Mouse (Mus musculus) midbrain, embryonic 16.5 days (tissue): Measurements from ENCODE around the gene Selenon. TPM values are rescaled to one million over a fixed set of nuclear protein-coding genes. Genes with fewer than 3 reads are reported as not detected.
A peak's percentile ranks its signal among the peaks of the same experiment; 100 is the strongest.
"Not testable (repeated sequence)": the region's sequence is repeated elsewhere in the genome, so short reads cannot be mapped to it uniquely, and the experiment has no call there.

ENCODE experiments used
- ATAC-seq: fragments of 200-750 bp; cut with Nextera tagmentation; 2 replicates; pipeline ENCODE4 v1.8.0; 2017; ENCODE audit warnings: moderate TSS enrichment
- H3K27ac ChIP-seq: fragments of 300-500 bp; sonication (generic); 2 replicates; pipeline ENCODE4 v1.5.1; 2014; ENCODE audit warnings: mild to moderate bottlenecking, low read length, mixed read lengths
- H3K27me3 ChIP-seq: fragments of 300-500 bp; sonication (generic); 2 replicates; pipeline ENCODE4 v1.6.1; 2014; ENCODE audit warnings: low read depth, low read length, mixed read lengths; ENCODE audit not compliant: control insufficient read depth, insufficient read depth
- H3K36me3 ChIP-seq: fragments of 300-500 bp; sonication (generic); 2 replicates; pipeline ENCODE4 v1.6.1; 2014; ENCODE audit warnings: mild to moderate bottlenecking, low read length, moderate library complexity, mixed read lengths; ENCODE audit not compliant: control insufficient read depth, insufficient read depth
- H3K4me1 ChIP-seq: fragments of 300-500 bp; sonication (generic); 2 replicates; pipeline ENCODE4 v1.6.1; 2014; ENCODE audit warnings: mild to moderate bottlenecking, low read length, mixed read lengths; ENCODE audit not compliant: control insufficient read depth, insufficient read depth
- H3K4me2 ChIP-seq: fragments of 300-500 bp; sonication (generic); 2 replicates; pipeline ENCODE4 v1.6.1; 2014; ENCODE audit warnings: mild to moderate bottlenecking, low read length, mixed read lengths
- H3K4me3 ChIP-seq: fragments of 300-500 bp; sonication (generic); 2 replicates; pipeline ENCODE4 v1.5.1; 2014; ENCODE audit warnings: low read depth, mild to moderate bottlenecking, low read length, moderate library complexity, mixed read lengths
- H3K9ac ChIP-seq: fragments of 300-500 bp; sonication (generic); 2 replicates; pipeline ENCODE4 v1.6.1; 2014; ENCODE audit warnings: low read depth, low read length, mixed read lengths
- H3K9me3 ChIP-seq: fragments of 300-500 bp; sonication (generic); replicated peaks from 2 replicates; pipeline ENCODE4 v1.6.1; 2014; ENCODE audit warnings: mild to moderate bottlenecking, low read length, mixed read lengths; ENCODE audit not compliant: control insufficient read depth, poor library complexity, severe bottlenecking
- WGBS: fragments of 180-500 bp; shearing (Covaris S2); extraction: QIAGEN DNeasy Blood & Tissue Kit; methylation state at CpG from one replicate; pipeline ENCODE4 v1.1.7; 2014; 5-methylcytosine and 5-hydroxymethylcytosine counted together
- polyA plus RNA-seq: library from polyadenylated mRNA; unstranded; fragments of >200 nt; fragmentation: Nextera tagmentation; extraction: Ambion mirVana; gene quantifications from 2 replicates; pipeline ENCODE4 v1.2.1, GENCODE M21; 2015

The Selenon gene
- polyA plus RNA-seq, 1 experiment from 2014 or later: 6.7 TPM

- peak; percentile 96 for ATAC-seq
- Histone ChIP-seq H3K36me3 (peaks cover 13% of the 10 kb centered on the region), H3K27ac (no peak within 1 kb of the TSS), H3K9me3 (no peaks in the 10 kb centered on the region), H3K4me3 (peak within 1 kb of the TSS; percentile 48), H3K27me3 (no peaks in the 10 kb centered on the region), H3K9ac (peak within 1 kb of the TSS; percentile 50), H3K4me2 (peak within 1 kb of the TSS; percentile 97), H3K4me1 (peaks cover 4% of the 10 kb centered on the region; the same call in 1 of the 2 replicates)
- WGBS: 0% methylated on average over 34 of the region's 42 CpGs
These were observed 41.0 kb downstream of the Selenon start, which contains the start of gene Aunip for GRCm38 (mm10) chr4:134510845-134511411. Aunip (plus strand) TSS chr4:134510999.

GRCm38 (mm10) chr4:134510396-134510795 lies 41.6 kb downstream of the Selenon start:
- Histone ChIP-seq H3K9ac (no peak overlapping the region), H3K9me3 (no peaks in the 10 kb centered on the region), H3K27me3 (no peaks in the 10 kb centered on the region), H3K27ac (no peak overlapping the region), H3K36me3 (peaks cover 13% of the 10 kb centered on the region), H3K4me1 (peaks cover 4% of the 10 kb centered on the region; the same call in 1 of the 2 replicates), H3K4me3 (peak overlapping the region; percentile 48), H3K4me2 (peak overlapping the region; percentile 97)
- 81% methylated on average over 4 of the region's 4 CpGs for WGBS
- peak; percentile 56 for ATAC-seq

GRCm38 (mm10) chr4:134506713-134507112 lies 45.3 kb downstream of the Selenon start:
- H3K9ac ChIP-seq: no peak overlapping the region

GRCm38 (mm10) chr4:134505966-134506594 lies 45.9 kb downstream of the Selenon start:
- H3K27ac ChIP-seq: no peak overlapping the region
- H3K9ac ChIP-seq: no peak overlapping the region
- peaks cover 13% of the 10 kb centered on the region for H3K36me3 ChIP-seq
- no peak overlapping the region for H3K4me2 ChIP-seq
- WGBS: 78% methylated on average over 3 of the region's 4 CpGs
- H3K9me3 ChIP-seq: no peaks in the 10 kb centered on the region
- H3K4me3 ChIP-seq: no peak overlapping the region
- H3K27me3 ChIP-seq: no peaks in the 10 kb centered on the region
- no peak for ATAC-seq
- H3K4me1 ChIP-seq: peaks cover under 1% of the 10 kb centered on the region; the same call in 1 of the 2 replicates

More at GRCm38 (mm10) chr4:134506713-134507112, 45.3 kb downstream of the Selenon start:
- H3K4me1 ChIP-seq: peaks cover 4% of the 10 kb centered on the region; the same call in 1 of the 2 replicates
- no peak overlapping the region for H3K27ac ChIP-seq
- H3K4me3 ChIP-seq: no peak overlapping the region
- WGBS: 90% methylated on average over 19 of the region's 19 CpGs
- no peak overlapping the region for H3K4me2 ChIP-seq
- no peaks in the 10 kb centered on the region for H3K27me3 ChIP-seq
- H3K9me3 ChIP-seq: no peaks in the 10 kb centered on the region
- peaks cover 13% of the 10 kb centered on the region for H3K36me3 ChIP-seq
- ATAC-seq: no peak

GRCm38 (mm10) chr4:134505303-134505789 lies 46.6 kb downstream of the Selenon start:
- H3K4me3 ChIP-seq: no peak overlapping the region
- H3K9ac ChIP-seq: no peak overlapping the region
- no peak for ATAC-seq
- H3K9me3 ChIP-seq: no peaks in the 10 kb centered on the region
- H3K4me2 ChIP-seq: no peak overlapping the region
- H3K27me3 ChIP-seq: no peaks in the 10 kb centered on the region
- WGBS: 88% methylated on average over 4 of the region's 4 CpGs
- H3K4me1 ChIP-seq: no peaks in the 10 kb centered on the region
- peaks cover 13% of the 10 kb centered on the region for H3K36me3 ChIP-seq
- H3K27ac ChIP-seq: no peak overlapping the region

- H3K4me3 ChIP-seq: no peak overlapping the region
- H3K27me3 ChIP-seq: no peaks in the 10 kb centered on the region
- no peaks in the 10 kb centered on the region for H3K9me3 ChIP-seq
- H3K4me1 ChIP-seq: no peaks in the 10 kb centered on the region
- no peak overlapping the region for H3K9ac ChIP-seq
- 81% methylated on average over 4 of the region's 4 CpGs for WGBS
- ATAC-seq: no peak
- no peak overlapping the region for H3K27ac ChIP-seq
- no peak overlapping the region for H3K4me2 ChIP-seq
- peaks cover 13% of the 10 kb centered on the region for H3K36me3 ChIP-seq
These were observed 48.1 kb downstream of the Selenon start for GRCm38 (mm10) chr4:134503686-134504357.

GRCm38 (mm10) chr4:134501095-134501494 lies 50.9 kb downstream of the Selenon start:
- H3K4me1 ChIP-seq: peaks cover 21% of the 10 kb centered on the region
- H3K4me3 ChIP-seq: no peak overlapping the region
- H3K36me3 ChIP-seq: no peaks in the 10 kb centered on the region
- H3K27me3 ChIP-seq: no peaks in the 10 kb centered on the region
- no peak for ATAC-seq
- no peak overlapping the region for H3K27ac ChIP-seq
- H3K9me3 ChIP-seq: no peaks in the 10 kb centered on the region
- WGBS: 95% methylated on average over 6 of the region's 6 CpGs
- H3K4me2 ChIP-seq: no peak overlapping the region
- no peak overlapping the region for H3K9ac ChIP-seq

- ATAC-seq, H3K4me2 ChIP-seq, H3K36me3 ChIP-seq, H3K4me3 ChIP-seq, H3K27me3 ChIP-seq, H3K9me3 ChIP-seq, H3K9ac ChIP-seq, H3K27ac ChIP-seq: not testable (repeated sequence)
- 87% methylated on average over 6 of the region's 6 CpGs for WGBS
- H3K4me1 ChIP-seq: peaks cover 32% of the 10 kb centered on the region
These were observed 53.0 kb downstream of the Selenon start for GRCm38 (mm10) chr4:134498983-134499382.
